Mouse (Mus musculus) ES-E14 (cell line): ENCODE measurements at regions not wholly inside any gene's neighbourhood (a gene's known extent, or its start where the extent isn't known, plus 50 kb on each side); places are given as distances from the start of the nearest gene placed in this dataset.
A peak's percentile ranks its signal among the peaks of the same experiment; 100 is the strongest.

Source experiments
- CHD2 ChIP-seq: IDR thresholded peaks from 2 replicates; pipeline ENCODE4 v1.6.1; 2014; ENCODE audit warnings: mild to moderate bottlenecking, low read depth, low read length, inconsistent platforms
- HCFC1 ChIP-seq: IDR thresholded peaks from 2 replicates; pipeline ENCODE4 v1.6.1; 2012; ENCODE audit warnings: low read length, inconsistent platforms, borderline replicate concordance; ENCODE audit not compliant: insufficient read depth
- MAFK ChIP-seq: IDR thresholded peaks from 2 replicates; pipeline ENCODE4 v1.6.1; 2014; ENCODE audit warnings: mild to moderate bottlenecking, low read depth, low read length, inconsistent platforms; ENCODE audit not compliant: insufficient read depth
- ZC3H11A ChIP-seq: IDR thresholded peaks from 2 replicates; pipeline ENCODE4 v1.6.1; 2012; ENCODE audit warnings: low read depth, mild to moderate bottlenecking, inconsistent platforms, low read length, borderline replicate concordance
- ZNF384 ChIP-seq: IDR thresholded peaks from 2 replicates; pipeline ENCODE4 v1.6.1; 2012; ENCODE audit warnings: low read depth, low read length, inconsistent platforms

DNA sequence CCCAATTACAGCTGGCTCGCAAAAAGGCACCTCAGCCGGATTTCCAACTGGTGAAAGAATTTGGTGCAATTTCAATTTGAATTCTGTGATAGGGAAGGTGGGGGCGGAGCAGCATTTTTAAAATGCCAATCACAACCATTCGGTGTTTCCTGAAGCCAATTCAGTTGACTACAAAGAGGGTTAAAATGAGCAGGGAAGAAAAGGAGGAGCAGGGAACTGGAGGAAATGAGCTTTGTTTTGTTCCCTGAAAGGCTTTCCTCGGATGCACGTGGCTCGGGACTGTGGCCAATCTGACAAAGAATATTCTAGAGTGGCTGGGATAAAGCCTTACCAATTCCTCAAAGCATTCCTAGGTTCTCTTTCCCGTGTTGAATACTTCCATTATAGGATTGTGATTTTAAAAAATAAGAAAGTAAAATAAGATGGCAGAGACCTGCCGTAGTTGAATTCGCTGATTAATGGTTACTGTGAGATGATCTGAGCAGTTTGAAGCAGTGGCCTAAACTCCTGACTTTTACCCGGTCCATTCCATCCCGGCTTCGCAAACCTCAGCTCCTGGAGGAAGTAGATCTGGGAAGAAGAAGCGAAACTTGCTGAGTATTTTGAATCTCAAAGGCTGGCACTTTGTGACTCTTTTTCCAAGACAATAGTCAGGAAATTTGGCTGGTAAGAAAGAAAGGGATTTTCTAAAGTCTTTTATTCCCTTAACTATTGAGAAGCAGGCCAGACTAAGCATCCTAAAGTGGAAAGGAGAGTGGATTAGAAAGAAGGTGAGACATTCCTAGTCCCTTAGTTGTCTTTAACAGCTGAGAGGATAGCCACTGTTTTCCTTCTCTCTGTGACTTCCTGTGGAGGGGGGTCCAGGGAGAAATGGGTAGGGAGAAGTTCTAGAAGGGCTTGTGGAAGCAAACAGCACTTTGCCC, 229.3 kb upstream of the Adgrl2 start:
- peak; percentile 49; the same call in 1 of the 2 replicates for TF ChIP-seq MAFK
- no peak for TF ChIP-seq ZNF384
- no peak for TF ChIP-seq ZC3H11A
- TF ChIP-seq CHD2: no peak
- no peak for TF ChIP-seq HCFC1
